Mouse (Mus musculus): ENCODE data around the gene Cherp. TPM values are rescaled to one million over a fixed set of nuclear protein-coding genes. Genes with fewer than 3 reads are reported as not detected.

Cherp gene
- total RNA-seq (2021) (10 to 100 TPM; 38.7 to 40.0 TPM), polyA plus RNA-seq (2012; rRNA removed) (22.3 and 25.4 TPM in 2 replicates)
- long read RNA-seq, transcript Cherp-207 (18 exons, 3,646 nt), result major isoform, 10 of 18 reads
- long read RNA-seq, partial matches to known transcripts, result 4 of 18 reads
- long read RNA-seq, other reads (novel, unspliced or antisense), result 2 of 18 reads

GRCm38 (mm10) chr8:72474826-72475546, at the start of gene Cherp:
Cherp (minus strand) TSS chr8:72475226.
- no peaks in the 10 kb centered on the region for H3K27me3 ChIP-seq (ENCODE audit: control insufficient read depth, insufficient read depth, low read length)
- H3K27ac ChIP-seq, result peak within 1 kb of the TSS; percentile 93
- DNase-seq, result peak; percentile 97 to 99
- peaks cover 7% of the 10 kb centered on the region for H3K36me3 ChIP-seq (ENCODE audit: control insufficient read depth, insufficient read depth, low read length)
- H3K79me2 ChIP-seq (replicated peaks; ENCODE audit: control insufficient read depth, insufficient read depth, low read length), result no peaks in the 10 kb centered on the region; the same call in 1 of the 2 replicates
- H3K4me1 ChIP-seq (ENCODE audit: control insufficient read depth, insufficient read depth, low read length), result peaks cover 10% of the 10 kb centered on the region
- WGBS, result under 1% methylated on average over 80 of the region's 80 CpGs
- intact Hi-C loops (cut with DNase I), result loop anchor here (5.0 to 10.0 kb wide), 2 partner anchors 72 to 250 kb away; partner anchors contain the start of genes Med26 and Sin3b
- peak within 1 kb of the TSS; percentile 90 for H3K4me3 ChIP-seq
- TF ChIP-seq EP300 (IDR thresholded peaks at IDR 0.05; ENCODE audit: insufficient read depth, low read depth, low read length) (peak; percentile 78), POLR2A (IDR thresholded peaks at IDR 0.05; ENCODE audit: insufficient read depth, low read depth, low read length) (peak; percentile 90), CTCF (IDR thresholded peaks at IDR 0.05) (no peak)
- peak within 1 kb of the TSS; percentile 96 for H3K9ac ChIP-seq (ENCODE audit: low read depth, low read length)

DNA sequence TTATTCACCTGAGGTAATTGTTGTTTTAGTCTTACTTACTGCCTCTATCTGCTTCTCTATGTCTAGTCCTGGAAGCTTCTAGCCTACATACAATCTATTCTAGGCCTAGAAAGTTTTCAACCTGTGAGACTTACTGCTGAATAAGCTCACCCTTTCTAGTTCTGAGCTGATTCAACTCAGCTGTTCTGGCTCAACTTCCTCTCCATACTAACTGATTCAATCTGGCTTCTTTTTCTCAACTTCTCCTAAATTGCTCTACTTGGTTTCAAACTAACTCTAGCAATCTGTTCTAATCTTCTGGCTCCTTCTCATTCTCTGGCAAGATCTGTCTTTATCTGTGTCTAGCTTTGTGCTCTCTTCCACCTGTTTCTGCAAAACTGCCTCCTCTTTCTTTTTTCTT, 46.9 kb upstream of the Cherp start:
- intact Hi-C loops (cut with DNase I), result no loop called here
- H3K27me3 ChIP-seq (ENCODE audit: control insufficient read depth, insufficient read depth, low read length), result no peaks in the 10 kb centered on the region

DNA sequence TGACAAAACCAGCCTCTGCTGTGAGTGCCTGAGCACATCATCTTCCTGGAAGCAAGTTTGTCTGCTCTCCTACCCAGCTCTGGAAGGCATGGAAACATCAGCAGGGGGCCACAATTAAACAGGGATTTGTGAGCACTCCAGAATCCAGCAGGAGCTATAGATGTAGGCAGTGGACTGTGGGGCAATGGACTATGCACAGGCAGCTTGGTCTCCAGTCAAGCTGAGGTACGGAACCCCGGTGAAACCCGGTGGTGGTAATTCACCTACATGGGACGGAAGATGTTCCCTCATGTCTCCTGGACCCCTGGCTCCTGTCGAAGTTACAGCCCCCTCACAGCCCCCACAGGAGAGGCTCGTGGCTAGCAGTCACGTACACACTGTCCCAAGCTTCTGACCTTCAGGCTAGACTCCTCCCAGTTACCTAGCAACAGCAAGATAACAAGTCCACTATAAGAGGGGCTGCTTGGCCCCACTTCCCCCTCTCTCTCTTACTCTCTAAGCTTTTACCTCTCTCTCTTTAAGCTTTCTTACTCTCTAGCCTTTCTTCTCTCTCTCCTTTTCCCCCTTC, 42.5 kb upstream of the Cherp start:
- Histone ChIP-seq H3K27ac (peak overlapping the region; percentile 66), H3K36me3 (ENCODE audit: control insufficient read depth, insufficient read depth, low read length) (no peaks in the 10 kb centered on the region), H3K4me1 (ENCODE audit: control insufficient read depth, insufficient read depth, low read length) (peaks cover 10% of the 10 kb centered on the region), H3K9ac (ENCODE audit: low read depth, low read length) (no peak overlapping the region), H3K79me2 (replicated peaks; ENCODE audit: control insufficient read depth, insufficient read depth, low read length) (peaks cover 1% of the 10 kb centered on the region; the same call in 1 of the 2 replicates), H3K4me3 (no peak overlapping the region), H3K27me3 (ENCODE audit: control insufficient read depth, insufficient read depth, low read length) (no peaks in the 10 kb centered on the region)
- 44% methylated on average over 7 of the region's 7 CpGs for WGBS
- DNase-seq, result peak in 1 of 2 experiments; percentile 37
- TF ChIP-seq EP300 (IDR thresholded peaks at IDR 0.05; ENCODE audit: insufficient read depth, low read depth, low read length) (no peak), POLR2A (IDR thresholded peaks at IDR 0.05; ENCODE audit: insufficient read depth, low read depth, low read length) (no peak), CTCF (IDR thresholded peaks at IDR 0.05) (no peak)
- intact Hi-C loops (cut with DNase I), result no loop called here

More for the DNA sequence above, 46.9 kb upstream of the Cherp start:
- Histone ChIP-seq H3K79me2 (replicated peaks; ENCODE audit: control insufficient read depth, insufficient read depth, low read length) (0 out of 2 replicates have a peak, but pooled peaks cover 3% of the 10 kb centered on the region), H3K36me3 (ENCODE audit: control insufficient read depth, insufficient read depth, low read length) (no peaks in the 10 kb centered on the region), H3K9ac (ENCODE audit: low read depth, low read length) (no peak overlapping the region), H3K4me1 (ENCODE audit: control insufficient read depth, insufficient read depth, low read length) (peaks cover 3% of the 10 kb centered on the region), H3K27ac (no peak overlapping the region), H3K4me3 (no peak overlapping the region)
- no peak for DNase-seq
- TF ChIP-seq EP300 (IDR thresholded peaks at IDR 0.05; ENCODE audit: insufficient read depth, low read depth, low read length), result no peak
- TF ChIP-seq CTCF (IDR thresholded peaks at IDR 0.05), result no peak
- no peak for TF ChIP-seq POLR2A (IDR thresholded peaks at IDR 0.05; ENCODE audit: insufficient read depth, low read depth, low read length)

GRCm38 (mm10) chr8:72513158-72513557, 38.1 kb upstream of the Cherp start:
- Histone ChIP-seq H3K9ac (ENCODE audit: low read depth, low read length) (no peak overlapping the region), H3K79me2 (replicated peaks; ENCODE audit: control insufficient read depth, insufficient read depth, low read length) (peaks cover 6% of the 10 kb centered on the region), H3K4me1 (ENCODE audit: control insufficient read depth, insufficient read depth, low read length) (peaks cover 18% of the 10 kb centered on the region), H3K27ac (peak overlapping the region; percentile 59), H3K4me3 (no peak overlapping the region), H3K36me3 (ENCODE audit: control insufficient read depth, insufficient read depth, low read length) (no peaks in the 10 kb centered on the region), H3K27me3 (ENCODE audit: control insufficient read depth, insufficient read depth, low read length) (no peaks in the 10 kb centered on the region)
- 39% methylated on average over 1 of the region's 1 CpGs for WGBS
- intact Hi-C loops (cut with DNase I), result no loop called here
- DNase-seq, result no peak
- TF ChIP-seq CTCF (IDR thresholded peaks at IDR 0.05) (no peak), POLR2A (IDR thresholded peaks at IDR 0.05; ENCODE audit: insufficient read depth, low read depth, low read length) (no peak), EP300 (IDR thresholded peaks at IDR 0.05; ENCODE audit: insufficient read depth, low read depth, low read length) (no peak)

DNA sequence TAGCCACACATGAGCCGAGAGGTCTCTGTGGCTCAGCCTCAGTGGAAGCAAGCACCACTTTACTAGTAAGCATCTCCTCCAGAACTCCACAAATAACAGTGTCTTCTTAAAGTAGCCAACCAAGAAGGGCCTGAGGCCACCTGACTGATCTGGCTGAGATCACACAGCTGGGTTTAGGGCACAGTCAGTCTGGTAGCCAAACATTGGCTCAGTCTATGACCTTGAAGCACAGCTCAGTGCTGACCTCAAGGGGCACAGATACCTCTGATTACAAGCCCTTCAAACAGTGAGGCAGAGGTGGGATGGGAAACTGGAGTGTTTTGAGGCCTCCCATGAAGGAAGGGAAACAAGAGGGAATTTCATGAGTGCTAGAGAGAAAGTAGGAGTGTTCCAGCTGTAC, 37.6 kb upstream of the Cherp start:
- 74% methylated on average over 1 of the region's 1 CpGs for whole genome bisulfite sequencing
- Histone ChIP-seq H3K9ac (ENCODE audit: low read depth, low read length) (no peak overlapping the region), H3K36me3 (ENCODE audit: control insufficient read depth, insufficient read depth, low read length) (no peaks in the 10 kb centered on the region), H3K4me1 (ENCODE audit: control insufficient read depth, insufficient read depth, low read length) (peaks cover 21% of the 10 kb centered on the region), H3K27me3 (ENCODE audit: control insufficient read depth, insufficient read depth, low read length) (no peaks in the 10 kb centered on the region), H3K4me3 (no peak overlapping the region), H3K27ac (peak overlapping the region; percentile 59), H3K79me2 (replicated peaks; ENCODE audit: control insufficient read depth, insufficient read depth, low read length) (peaks cover 6% of the 10 kb centered on the region)
- intact Hi-C loops (cut with DNase I), result no loop called here
- DNase-seq, result no peak
- TF ChIP-seq EP300 (IDR thresholded peaks at IDR 0.05; ENCODE audit: insufficient read depth, low read depth, low read length) (no peak), POLR2A (IDR thresholded peaks at IDR 0.05; ENCODE audit: insufficient read depth, low read depth, low read length) (no peak), CTCF (IDR thresholded peaks at IDR 0.05) (no peak)

DNA sequence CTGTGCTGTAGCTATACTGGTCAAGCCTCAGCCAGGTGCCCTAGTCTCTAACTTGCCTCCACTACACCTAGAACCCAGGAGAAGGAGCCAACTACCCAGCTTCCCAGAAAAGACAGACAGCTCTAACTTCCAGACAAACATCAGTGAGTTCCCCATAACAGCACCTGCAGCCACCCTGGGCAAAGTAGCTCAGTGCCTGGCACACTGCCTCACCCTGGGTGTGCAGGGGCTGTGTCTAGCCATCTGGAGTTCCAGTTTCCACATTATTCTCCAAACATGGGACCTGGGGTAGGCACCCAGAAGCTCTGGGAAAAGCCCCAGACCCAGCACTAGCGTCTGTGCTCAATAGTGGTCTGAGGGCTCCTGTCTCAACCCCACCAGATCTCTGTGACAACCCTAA, 32.5 kb upstream of the Cherp start:
- no peak for DNase-seq
- no peak overlapping the region for H3K9ac ChIP-seq (ENCODE audit: low read depth, low read length)
- peaks cover 8% of the 10 kb centered on the region for H3K79me2 ChIP-seq (replicated peaks; ENCODE audit: control insufficient read depth, insufficient read depth, low read length)
- intact Hi-C loops (cut with DNase I), result no loop called here
- WGBS, result 78% methylated on average over 1 of the region's 1 CpGs
- H3K4me3 ChIP-seq, result no peak overlapping the region
- H3K36me3 ChIP-seq (ENCODE audit: control insufficient read depth, insufficient read depth, low read length), result no peaks in the 10 kb centered on the region
- TF ChIP-seq EP300 (IDR thresholded peaks at IDR 0.05; ENCODE audit: insufficient read depth, low read depth, low read length) (no peak), POLR2A (IDR thresholded peaks at IDR 0.05; ENCODE audit: insufficient read depth, low read depth, low read length) (no peak), CTCF (IDR thresholded peaks at IDR 0.05) (no peak)
- no peaks in the 10 kb centered on the region for H3K27me3 ChIP-seq (ENCODE audit: control insufficient read depth, insufficient read depth, low read length)
- H3K4me1 ChIP-seq (ENCODE audit: control insufficient read depth, insufficient read depth, low read length), result peaks cover 36% of the 10 kb centered on the region
- no peak overlapping the region for H3K27ac ChIP-seq

Data from heart, adult 2 months (tissue).